Mouse (Mus musculus): ENCODE results near the gene Irf5. TPM values are rescaled to one million over a fixed set of nuclear protein-coding genes. Genes with fewer than 3 reads are reported as not detected.

Irf5 gene
- polyA plus RNA-seq, 1 experiment from 2014 or later, result 4.2 TPM

- Histone ChIP-seq H3K4me1 (replicated peaks; ENCODE audit: control insufficient read depth, insufficient read depth, low read length) (no peaks in the 10 kb centered on the region), H3K9ac (ENCODE audit: low read depth, low read length) (no peak overlapping the region), H3K27ac (ENCODE audit: low read depth, low read length) (no peak overlapping the region), H3K27me3 (replicated peaks; ENCODE audit: control insufficient read depth, insufficient read depth, low read length) (0 out of 2 replicates have a peak, but pooled peaks cover 4% of the 10 kb centered on the region), H3K4me2 (replicated peaks; ENCODE audit: low read depth) (no peak overlapping the region), H3K9me3 (ENCODE audit: control insufficient read depth) (no peaks in the 10 kb centered on the region), H3K36me3 (ENCODE audit: control insufficient read depth, insufficient read depth) (0 out of 2 replicates have a peak, but pooled peaks cover 2% of the 10 kb centered on the region), H3K4me3 (ENCODE audit: low read depth, low read length) (no peak overlapping the region)
- no peak for ATAC-seq
- no peak for TF ChIP-seq CTCF (IDR thresholded peaks at IDR 0.05; ENCODE audit: low read depth)
- WGBS, result 30% methylated on average over 25 of the region's 25 CpGs
Observed at GRCm38 (mm10) chr6:29496270-29496669, 30.2 kb upstream of the Irf5 start.

GRCm38 (mm10) chr6:29497791-29498190, 28.6 kb upstream of the Irf5 start:
- no peak overlapping the region for H3K4me3 ChIP-seq (ENCODE audit: low read depth, low read length)
- H3K4me2 ChIP-seq (replicated peaks; ENCODE audit: low read depth), result no peak overlapping the region
- WGBS, result 36% methylated on average over 2 of the region's 2 CpGs
- 0 out of 2 replicates have a peak, but pooled peaks cover 4% of the 10 kb centered on the region for H3K27me3 ChIP-seq (replicated peaks; ENCODE audit: control insufficient read depth, insufficient read depth, low read length)
- no peaks in the 10 kb centered on the region for H3K36me3 ChIP-seq (ENCODE audit: control insufficient read depth, insufficient read depth)
- H3K4me1 ChIP-seq (replicated peaks; ENCODE audit: control insufficient read depth, insufficient read depth, low read length), result no peaks in the 10 kb centered on the region
- H3K9me3 ChIP-seq (ENCODE audit: control insufficient read depth), result no peaks in the 10 kb centered on the region
- no peak overlapping the region for H3K27ac ChIP-seq (ENCODE audit: low read depth, low read length)
- H3K9ac ChIP-seq (ENCODE audit: low read depth, low read length), result no peak overlapping the region
- TF ChIP-seq CTCF (IDR thresholded peaks at IDR 0.05; ENCODE audit: low read depth), result no peak
- ATAC-seq, result no peak

- no peak overlapping the region for H3K9ac ChIP-seq (ENCODE audit: low read depth, low read length)
- 67% methylated on average over 7 of the region's 7 CpGs for WGBS
- H3K27ac ChIP-seq (ENCODE audit: low read depth, low read length), result no peak overlapping the region
- H3K9me3 ChIP-seq (ENCODE audit: control insufficient read depth), result no peaks in the 10 kb centered on the region
- H3K4me3 ChIP-seq (ENCODE audit: low read depth, low read length), result no peak overlapping the region
- ATAC-seq, result no peak
- TF ChIP-seq CTCF (IDR thresholded peaks at IDR 0.05; ENCODE audit: low read depth), result no peak
- H3K4me1 ChIP-seq (replicated peaks; ENCODE audit: control insufficient read depth, insufficient read depth, low read length), result no peaks in the 10 kb centered on the region
- H3K27me3 ChIP-seq (replicated peaks; ENCODE audit: control insufficient read depth, insufficient read depth, low read length), result 0 out of 2 replicates have a peak, but pooled peaks cover 4% of the 10 kb centered on the region
- H3K36me3 ChIP-seq (ENCODE audit: control insufficient read depth, insufficient read depth), result no peaks in the 10 kb centered on the region
- H3K4me2 ChIP-seq (replicated peaks; ENCODE audit: low read depth), result no peak overlapping the region
Observed at GRCm38 (mm10) chr6:29500177-29500576, 26.2 kb upstream of the Irf5 start.

- Histone ChIP-seq H3K4me2 (replicated peaks; ENCODE audit: low read depth) (no peak overlapping the region), H3K4me3 (ENCODE audit: low read depth, low read length) (no peak overlapping the region), H3K9me3 (ENCODE audit: control insufficient read depth) (no peaks in the 10 kb centered on the region), H3K9ac (ENCODE audit: low read depth, low read length) (no peak overlapping the region), H3K27me3 (replicated peaks; ENCODE audit: control insufficient read depth, insufficient read depth, low read length) (0 out of 2 replicates have a peak, but pooled peaks cover 3% of the 10 kb centered on the region), H3K27ac (ENCODE audit: low read depth, low read length) (no peak overlapping the region), H3K4me1 (replicated peaks; ENCODE audit: control insufficient read depth, insufficient read depth, low read length) (no peaks in the 10 kb centered on the region), H3K36me3 (ENCODE audit: control insufficient read depth, insufficient read depth) (no peaks in the 10 kb centered on the region)
- 86% methylated on average over 6 of the region's 6 CpGs for WGBS
- no peak for TF ChIP-seq CTCF (IDR thresholded peaks at IDR 0.05; ENCODE audit: low read depth)
- ATAC-seq, result no peak
Observed at GRCm38 (mm10) chr6:29500810-29501209, 25.6 kb upstream of the Irf5 start.

- no peaks in the 10 kb centered on the region for H3K4me1 ChIP-seq (replicated peaks; ENCODE audit: control insufficient read depth, insufficient read depth, low read length)
- WGBS, result 96% methylated on average over 1 of the region's 1 CpGs
Observed at GRCm38 (mm10) chr6:29501599-29501998, 24.8 kb upstream of the Irf5 start.

GRCm38 (mm10) chr6:29505493-29505892, 20.9 kb upstream of the Irf5 start:
- H3K27ac ChIP-seq (ENCODE audit: low read depth, low read length), result no peak overlapping the region
- WGBS, result 89% methylated on average over 5 of the region's 5 CpGs
- no peak for ATAC-seq
- no peak overlapping the region for H3K9ac ChIP-seq (ENCODE audit: low read depth, low read length)
- no peak overlapping the region for H3K4me3 ChIP-seq (ENCODE audit: low read depth, low read length)
- H3K27me3 ChIP-seq (replicated peaks; ENCODE audit: control insufficient read depth, insufficient read depth, low read length), result peaks cover 5% of the 10 kb centered on the region; the same call in 1 of the 2 replicates
- TF ChIP-seq CTCF (IDR thresholded peaks at IDR 0.05; ENCODE audit: low read depth), result peak; percentile 27
- H3K9me3 ChIP-seq (ENCODE audit: control insufficient read depth), result no peaks in the 10 kb centered on the region
- no peaks in the 10 kb centered on the region for H3K36me3 ChIP-seq (ENCODE audit: control insufficient read depth, insufficient read depth)
- H3K4me2 ChIP-seq (replicated peaks; ENCODE audit: low read depth), result no peak overlapping the region
- 0 out of 2 replicates have a peak, but pooled peaks cover 3% of the 10 kb centered on the region for H3K4me1 ChIP-seq (replicated peaks; ENCODE audit: control insufficient read depth, insufficient read depth, low read length)

More at GRCm38 (mm10) chr6:29501599-29501998, 24.8 kb upstream of the Irf5 start:
- H3K9me3 ChIP-seq (ENCODE audit: control insufficient read depth), result no peaks in the 10 kb centered on the region
- ATAC-seq, result no peak
- H3K9ac ChIP-seq (ENCODE audit: low read depth, low read length), result no peak overlapping the region
- H3K4me3 ChIP-seq (ENCODE audit: low read depth, low read length), result no peak overlapping the region
- H3K27me3 ChIP-seq (replicated peaks; ENCODE audit: control insufficient read depth, insufficient read depth, low read length), result no peaks in the 10 kb centered on the region
- H3K36me3 ChIP-seq (ENCODE audit: control insufficient read depth, insufficient read depth), result no peaks in the 10 kb centered on the region
- peak; percentile 67 for TF ChIP-seq CTCF (IDR thresholded peaks at IDR 0.05; ENCODE audit: low read depth)
- no peak overlapping the region for H3K4me2 ChIP-seq (replicated peaks; ENCODE audit: low read depth)
- no peak overlapping the region for H3K27ac ChIP-seq (ENCODE audit: low read depth, low read length)
